Mouse (Mus musculus): ENCODE measurements at regions not wholly inside any gene's neighbourhood (a gene's known extent, or its start where the extent isn't known, plus 50 kb on each side); places are given as distances from the start of the nearest gene placed in this dataset.

DNA sequence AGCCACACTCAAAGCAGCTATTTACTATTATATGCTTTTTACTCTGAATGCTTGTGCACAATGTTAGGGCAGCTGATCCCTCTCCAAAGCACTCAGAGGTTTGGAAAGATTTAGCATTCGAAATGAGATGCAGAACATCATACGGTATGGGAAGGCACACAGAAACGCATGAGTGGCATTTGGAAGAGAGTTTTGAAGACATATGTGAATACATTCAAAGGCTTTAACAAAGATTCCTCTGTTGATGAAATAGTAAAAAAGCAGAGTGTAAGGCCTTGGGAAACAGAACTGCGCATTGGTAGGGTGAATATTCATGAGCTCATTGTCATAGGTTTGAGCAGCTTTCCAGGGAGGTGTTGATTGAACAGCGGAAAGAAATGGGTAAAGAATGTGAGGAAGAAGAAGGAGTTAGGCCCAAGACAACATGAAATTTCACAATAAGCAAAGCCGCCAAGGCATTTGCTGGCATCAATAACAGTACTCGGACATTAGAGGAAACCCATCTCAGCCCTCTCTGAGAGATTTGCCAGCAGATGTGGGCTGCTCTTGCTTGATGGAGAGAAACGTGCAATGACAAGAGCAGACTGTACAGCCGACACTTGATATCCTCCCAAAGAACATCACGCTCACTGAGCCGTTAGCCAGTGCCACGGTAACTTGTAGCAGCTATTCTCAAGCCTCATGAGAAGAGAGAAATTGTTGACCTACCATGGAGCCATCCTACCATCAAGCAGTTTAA lies 469.0 kb upstream of the 5930422O12Rik start:
- TF ChIP-seq CTCF (IDR thresholded peaks at IDR 0.05; ENCODE audit: borderline replicate concordance, insufficient read depth, low read length) (no peak), POLR2A (IDR thresholded peaks at IDR 0.05; ENCODE audit: low read depth, low read length) (no peak)
